Mouse (Mus musculus): ENCODE data around the gene Clmn. TPM values are rescaled to one million over a fixed set of nuclear protein-coding genes. Genes with fewer than 3 reads are reported as not detected.
"Not testable (repeated sequence)": the region's sequence is repeated elsewhere in the genome, so short reads cannot be mapped to it uniquely, and the experiment has no call there.

Clmn gene
- polyA plus RNA-seq, 1 experiment from 2014 or later, result 2.6 TPM

- no peaks in the 10 kb centered on the region for H3K9me3 ChIP-seq
- H3K36me3 ChIP-seq (replicated peaks), result no peaks in the 10 kb centered on the region
- H3K4me1 ChIP-seq, result peaks cover 32% of the 10 kb centered on the region
- no peak for DNase-seq (ENCODE audit: low spot score)
- no peaks in the 10 kb centered on the region for H3K27me3 ChIP-seq (replicated peaks; ENCODE audit: low read depth, poor library complexity, severe bottlenecking)
- no peak overlapping the region for H3K4me3 ChIP-seq
- WGBS, result 91% methylated on average over 6 of the region's 6 CpGs
- H3K27ac ChIP-seq (replicated peaks), result no peak overlapping the region
Observed at GRCm38 (mm10) chr12:104836230-104836629, 28.6 kb downstream of the Clmn start.

- Histone ChIP-seq H3K9me3 (no peaks in the 10 kb centered on the region), H3K27ac (replicated peaks) (no peak overlapping the region), H3K4me3 (no peak overlapping the region), H3K4me1 (peaks cover 28% of the 10 kb centered on the region), H3K36me3 (replicated peaks) (no peaks in the 10 kb centered on the region), H3K27me3 (replicated peaks; ENCODE audit: low read depth, poor library complexity, severe bottlenecking) (no peaks in the 10 kb centered on the region)
- no peak for DNase-seq (ENCODE audit: low spot score)
- WGBS, result 76% methylated on average over 19 of the region's 19 CpGs
Observed at GRCm38 (mm10) chr12:104835369-104836094, 29.3 kb downstream of the Clmn start.

GRCm38 (mm10) chr12:104834772-104835171 lies 30.1 kb downstream of the Clmn start:
- peaks cover 35% of the 10 kb centered on the region for H3K4me1 ChIP-seq
- no peak overlapping the region for H3K4me3 ChIP-seq
- 59% methylated on average over 4 of the region's 4 CpGs for WGBS

GRCm38 (mm10) chr12:104830666-104831435 lies 34.0 kb downstream of the Clmn start:
- no peak overlapping the region for H3K27ac ChIP-seq (replicated peaks)
- 73% methylated on average over 17 of the region's 17 CpGs for WGBS

More at GRCm38 (mm10) chr12:104834772-104835171, 30.1 kb downstream of the Clmn start:
- Histone ChIP-seq H3K9me3 (no peaks in the 10 kb centered on the region), H3K27me3 (replicated peaks; ENCODE audit: low read depth, poor library complexity, severe bottlenecking) (no peaks in the 10 kb centered on the region), H3K27ac (replicated peaks) (no peak overlapping the region), H3K36me3 (replicated peaks) (no peaks in the 10 kb centered on the region)
- DNase-seq (ENCODE audit: low spot score), result no peak

GRCm38 (mm10) chr12:104830283-104830639 lies 34.6 kb downstream of the Clmn start:
- 73% methylated on average over 7 of the region's 7 CpGs for WGBS
- H3K27ac ChIP-seq (replicated peaks), result peak overlapping the region; percentile 0
- H3K4me1 ChIP-seq, result peaks cover 28% of the 10 kb centered on the region
- no peaks in the 10 kb centered on the region for H3K9me3 ChIP-seq
- H3K27me3 ChIP-seq (replicated peaks; ENCODE audit: low read depth, poor library complexity, severe bottlenecking), result no peaks in the 10 kb centered on the region
- H3K4me3 ChIP-seq, result no peak overlapping the region
- no peaks in the 10 kb centered on the region for H3K36me3 ChIP-seq (replicated peaks)
- no peak for DNase-seq (ENCODE audit: low spot score)

More at GRCm38 (mm10) chr12:104830666-104831435, 34.0 kb downstream of the Clmn start:
- no peak overlapping the region for H3K4me3 ChIP-seq
- DNase-seq (ENCODE audit: low spot score), result no peak
- H3K36me3 ChIP-seq (replicated peaks), result no peaks in the 10 kb centered on the region
- peaks cover 33% of the 10 kb centered on the region for H3K4me1 ChIP-seq
- no peaks in the 10 kb centered on the region for H3K9me3 ChIP-seq
- H3K27me3 ChIP-seq (replicated peaks; ENCODE audit: low read depth, poor library complexity, severe bottlenecking), result no peaks in the 10 kb centered on the region

- H3K36me3 ChIP-seq (replicated peaks), result no peaks in the 10 kb centered on the region
- H3K27me3 ChIP-seq (replicated peaks; ENCODE audit: low read depth, poor library complexity, severe bottlenecking), result no peaks in the 10 kb centered on the region
- peak; percentile 56 for DNase-seq (ENCODE audit: low spot score)
- H3K4me1 ChIP-seq, result peaks cover 23% of the 10 kb centered on the region
- H3K27ac ChIP-seq (replicated peaks), result peak overlapping the region; percentile 0
- H3K9me3 ChIP-seq, result no peaks in the 10 kb centered on the region
- no peak overlapping the region for H3K4me3 ChIP-seq
- 37% methylated on average over 6 of the region's 6 CpGs for WGBS
Observed at GRCm38 (mm10) chr12:104829596-104830282, 35.1 kb downstream of the Clmn start.

GRCm38 (mm10) chr12:104828986-104829385 lies 35.9 kb downstream of the Clmn start:
- not testable (repeated sequence) for H3K36me3 ChIP-seq (replicated peaks); H3K9me3 ChIP-seq; DNase-seq (ENCODE audit: low spot score); H3K4me3 ChIP-seq; H3K27me3 ChIP-seq (replicated peaks; ENCODE audit: low read depth, poor library complexity, severe bottlenecking); H3K27ac ChIP-seq (replicated peaks)
- H3K4me1 ChIP-seq, result peaks cover 21% of the 10 kb centered on the region
- WGBS, result 94% methylated on average over 4 of the region's 4 CpGs

GRCm38 (mm10) chr12:104827721-104828120 lies 37.2 kb downstream of the Clmn start:
- H3K4me3 ChIP-seq, result no peak overlapping the region
- DNase-seq (ENCODE audit: low spot score), result no peak
- H3K36me3 ChIP-seq (replicated peaks), result no peaks in the 10 kb centered on the region
- no peaks in the 10 kb centered on the region for H3K27me3 ChIP-seq (replicated peaks; ENCODE audit: low read depth, poor library complexity, severe bottlenecking)
- H3K4me1 ChIP-seq, result peaks cover 21% of the 10 kb centered on the region
- H3K27ac ChIP-seq (replicated peaks), result no peak overlapping the region
- WGBS, result 89% methylated on average over 6 of the region's 6 CpGs
- no peaks in the 10 kb centered on the region for H3K9me3 ChIP-seq

- no peaks in the 10 kb centered on the region for H3K9me3 ChIP-seq
- 79% methylated on average over 6 of the region's 6 CpGs for WGBS
- peaks cover 28% of the 10 kb centered on the region for H3K4me1 ChIP-seq
- no peak overlapping the region for H3K4me3 ChIP-seq
- H3K27me3 ChIP-seq (replicated peaks; ENCODE audit: low read depth, poor library complexity, severe bottlenecking), result no peaks in the 10 kb centered on the region
- DNase-seq (ENCODE audit: low spot score), result no peak
- no peaks in the 10 kb centered on the region for H3K36me3 ChIP-seq (replicated peaks)
- no peak overlapping the region for H3K27ac ChIP-seq (replicated peaks)
Observed at GRCm38 (mm10) chr12:104824907-104825267, 40.0 kb downstream of the Clmn start.

- Histone ChIP-seq H3K4me1 (peaks cover 28% of the 10 kb centered on the region), H3K27me3 (replicated peaks; ENCODE audit: low read depth, poor library complexity, severe bottlenecking) (no peaks in the 10 kb centered on the region), H3K27ac (replicated peaks) (no peak overlapping the region), H3K36me3 (replicated peaks) (no peaks in the 10 kb centered on the region), H3K4me3 (no peak overlapping the region), H3K9me3 (no peaks in the 10 kb centered on the region)
- DNase-seq (ENCODE audit: low spot score), result no peak
- 90% methylated on average over 12 of the region's 12 CpGs for WGBS
Observed at GRCm38 (mm10) chr12:104824244-104824906, 40.5 kb downstream of the Clmn start.

GRCm38 (mm10) chr12:104823722-104824121 lies 41.2 kb downstream of the Clmn start:
- H3K4me1 ChIP-seq, result peaks cover 33% of the 10 kb centered on the region

GRCm38 (mm10) chr12:104822838-104823599 lies 41.9 kb downstream of the Clmn start:
- Histone ChIP-seq H3K36me3 (replicated peaks) (no peaks in the 10 kb centered on the region), H3K27ac (replicated peaks) (no peak overlapping the region), H3K4me1 (peaks cover 37% of the 10 kb centered on the region), H3K27me3 (replicated peaks; ENCODE audit: low read depth, poor library complexity, severe bottlenecking) (no peaks in the 10 kb centered on the region), H3K9me3 (no peaks in the 10 kb centered on the region), H3K4me3 (no peak overlapping the region)
- WGBS, result 87% methylated on average over 10 of the region's 10 CpGs
- DNase-seq (ENCODE audit: low spot score), result no peak

More at GRCm38 (mm10) chr12:104823722-104824121, 41.2 kb downstream of the Clmn start:
- Histone ChIP-seq H3K36me3 (replicated peaks) (no peaks in the 10 kb centered on the region), H3K4me3 (no peak overlapping the region), H3K27ac (replicated peaks) (no peak overlapping the region), H3K27me3 (replicated peaks; ENCODE audit: low read depth, poor library complexity, severe bottlenecking) (no peaks in the 10 kb centered on the region), H3K9me3 (no peaks in the 10 kb centered on the region)
- DNase-seq (ENCODE audit: low spot score), result no peak
- WGBS, result 96% methylated on average over 7 of the region's 7 CpGs

Measured in embryonic facial prominence, embryonic 10.5 days (tissue).